Mouse (Mus musculus): ENCODE measurements around the gene Prkd1.

GRCm38 (mm10) chr12:50537761-50538160, 111.1 kb downstream of the Prkd1 start:
- TF ChIP-seq CTCF (IDR thresholded peaks at IDR 0.05) (no peak), EP300 (IDR thresholded peaks at IDR 0.05) (no peak)

Measured in lung, postnatal 0 days (tissue).